Comparison of ENCODE assay signal across 7 mouse cellular contexts in genomic region chr11:62077157-62077865, GRCm38 (mm10).
A peak's percentile ranks its signal among the peaks of the same experiment; 100 is the strongest.
DNase-seq lines count a peak whose midpoint lies in the region; ATAC-seq and TF ChIP-seq lines count a peak whose summit lies in the region.

No protein-coding gene starts in this region.

- TF ChIP-seq POLR2A in thymus, adult 2 months (IDR thresholded peaks at IDR 0.05; ENCODE audit: control insufficient read depth, extremely low read depth, insufficient read depth, low read length, poor library complexity), result no peak

- WGBS in thymus, adult 2 months, result 2% methylated on average over 51 of the region's 51 CpGs
- WGBS in embryonic facial prominence, embryonic 14.5 days, result 2% methylated on average over 31 of the region's 51 CpGs

- no peaks in the 10 kb centered on the region for H3K36me3 ChIP-seq in thymus, adult 2 months (ENCODE audit: control insufficient read depth, insufficient read depth, low read length)
- no peaks in the 10 kb centered on the region for H3K36me3 ChIP-seq in embryonic facial prominence, embryonic 14.5 days (ENCODE audit: control insufficient read depth, insufficient read depth, low read length)

- no peak for DNase-seq in thymus, adult 2 months
- DNase-seq in thymus, adult 18-20 months, result no peak
- no peak for DNase-seq in embryonic facial prominence, embryonic 14.5 days (ENCODE audit: low spot score)
- peak; percentile 21 for DNase-seq in induced T-regulatory cell, adult 2 months (ENCODE audit: low read depth)
- DNase-seq in lung, postnatal 36 days, result peak; percentile 15
- DNase-seq in T-cell, adult 2 months (ENCODE audit: low spot score), result no peak
- DNase-seq in right cerebral cortex, postnatal 25 days, result no peak

- no peak for TF ChIP-seq CTCF in thymus, adult 2 months (IDR thresholded peaks at IDR 0.05; ENCODE audit: borderline replicate concordance, control insufficient read depth, extremely low read depth, insufficient read depth, low read length, poor library complexity)

- peak overlapping the region; percentile 90 for H3K9ac ChIP-seq in embryonic facial prominence, embryonic 14.5 days (ENCODE audit: low read depth, low read length)

- H3K4me2 ChIP-seq in embryonic facial prominence, embryonic 14.5 days (ENCODE audit: low read depth, low read length), result peak overlapping the region; percentile 95

- peaks cover 8% of the 10 kb centered on the region for H3K4me1 ChIP-seq in thymus, adult 2 months (replicated peaks; ENCODE audit: control insufficient read depth, insufficient read depth, low read length)
- 0 out of 2 replicates have a peak, but pooled peaks cover 5% of the 10 kb centered on the region for H3K4me1 ChIP-seq in embryonic facial prominence, embryonic 14.5 days (ENCODE audit: control insufficient read depth, insufficient read depth, low read length)

- peaks cover 2% of the 10 kb centered on the region; the same call in 1 of the 2 replicates for H3K27me3 ChIP-seq in thymus, adult 2 months (ENCODE audit: control insufficient read depth, insufficient read depth, low read length)
- H3K27me3 ChIP-seq in embryonic facial prominence, embryonic 14.5 days (replicated peaks; ENCODE audit: control insufficient read depth, insufficient read depth, low read length), result no peaks in the 10 kb centered on the region

- peak; percentile 54 for ATAC-seq in embryonic facial prominence, embryonic 14.5 days (ENCODE audit: low read depth)

- no peaks in the 10 kb centered on the region for H3K9me3 ChIP-seq in embryonic facial prominence, embryonic 14.5 days (ENCODE audit: control insufficient read depth, low read length)

- H3K27ac ChIP-seq in thymus, adult 2 months (ENCODE audit: control insufficient read depth, insufficient read depth, low read length), result no peak overlapping the region
- H3K27ac ChIP-seq in embryonic facial prominence, embryonic 14.5 days (replicated peaks; ENCODE audit: low read depth, low read length), result peak overlapping the region; percentile 88

- peak overlapping the region; percentile 48 for H3K4me3 ChIP-seq in thymus, adult 2 months (ENCODE audit: control insufficient read depth, insufficient read depth, low read length)
- H3K4me3 ChIP-seq in embryonic facial prominence, embryonic 14.5 days (ENCODE audit: low read depth, low read length), result peak overlapping the region; percentile 88

Comparison
In these comparisons a context has a peak if more than half of its experiments do, and no peak if none do; other contexts are left out.
1. DNase-seq: peak in induced T-regulatory cell, adult 2 months (single experiment) and lung, postnatal 36 days (single experiment); none in thymus, adult 2 months (single experiment), thymus, adult 18-20 months (0 of 2), embryonic facial prominence, embryonic 14.5 days (single experiment), T-cell, adult 2 months (single experiment) and right cerebral cortex, postnatal 25 days (single experiment).